Mouse (Mus musculus): Measurements from ENCODE around the gene Abat. TPM values are rescaled to one million over a fixed set of nuclear protein-coding genes. Genes with fewer than 3 reads are reported as not detected.

Abat gene
- polyA plus RNA-seq, 1 experiment from 2014 or later = 18.5 TPM

DNA sequence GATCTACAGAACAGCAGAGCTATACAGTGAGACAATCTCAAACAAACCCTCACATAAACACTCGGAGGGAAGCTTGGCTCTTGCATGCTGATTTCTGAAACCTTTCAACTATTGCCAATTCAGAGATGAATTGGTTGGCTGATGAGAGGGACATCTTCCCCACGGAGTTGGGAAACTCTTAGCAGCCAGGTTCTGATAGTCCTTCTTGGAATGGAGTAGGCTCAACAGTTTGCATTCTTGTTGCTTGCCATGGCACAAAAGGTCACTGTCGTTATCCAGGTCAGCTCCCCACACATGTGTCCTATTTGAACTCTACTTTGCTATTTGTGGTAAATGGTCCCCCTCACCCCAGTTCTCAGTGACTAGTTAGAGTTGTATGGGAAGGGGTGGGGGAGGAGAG is 12.1 kb downstream of the Abat start:
- no peak overlapping the region for H3K27ac ChIP-seq (replicated peaks; ENCODE audit: low read depth, low read length)
- H3K4me3 ChIP-seq (ENCODE audit: low read depth, low read length) = no peak overlapping the region
- H3K4me1 ChIP-seq (ENCODE audit: control insufficient read depth, insufficient read depth, low read length) = peaks cover 10% of the 10 kb centered on the region; the same call in 1 of the 2 replicates
- no peaks in the 10 kb centered on the region for H3K36me3 ChIP-seq (ENCODE audit: control insufficient read depth, insufficient read depth, low read length)
- no peak overlapping the region for H3K9ac ChIP-seq (ENCODE audit: low read length)
- H3K9me3 ChIP-seq (ENCODE audit: control insufficient read depth, low read length) = no peaks in the 10 kb centered on the region
- H3K4me2 ChIP-seq (ENCODE audit: low read depth, severe bottlenecking) = no peak overlapping the region
- no peak for ATAC-seq (ENCODE audit: insufficient number of reproducible peaks, low FRiP score, low TSS enrichment, low read depth)
- H3K27me3 ChIP-seq (ENCODE audit: control insufficient read depth, insufficient read depth, low read length) = no peaks in the 10 kb centered on the region
- DNase-seq (ENCODE audit: low spot score) = no peak
- 62% methylated on average over 3 of the region's 3 CpGs for WGBS

DNA sequence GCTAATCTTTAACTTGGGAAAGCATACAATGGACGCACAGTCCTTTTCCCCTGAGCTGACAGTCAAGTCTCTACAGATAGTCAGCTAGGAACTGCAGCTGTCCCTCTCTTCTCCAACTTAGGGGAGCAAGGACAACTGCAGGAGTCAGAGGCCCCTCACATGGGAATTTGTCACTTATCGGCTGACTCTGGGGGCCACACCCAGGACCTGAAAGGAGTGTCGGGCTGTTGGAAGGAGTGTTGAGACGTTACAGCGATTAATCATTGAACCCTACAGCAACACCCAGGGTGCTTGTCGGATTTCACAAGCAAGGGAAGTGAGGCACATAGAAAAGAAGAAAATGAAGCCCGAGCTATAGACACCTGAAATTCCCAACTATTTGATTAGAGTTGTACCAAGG is 12.6 kb downstream of the Abat start:
- no peak overlapping the region for H3K9ac ChIP-seq (ENCODE audit: low read length)
- H3K9me3 ChIP-seq (ENCODE audit: control insufficient read depth, low read length) = no peaks in the 10 kb centered on the region
- H3K4me2 ChIP-seq (ENCODE audit: low read depth, severe bottlenecking) = no peak overlapping the region
- no peak for ATAC-seq (ENCODE audit: insufficient number of reproducible peaks, low FRiP score, low TSS enrichment, low read depth)
- H3K36me3 ChIP-seq (ENCODE audit: control insufficient read depth, insufficient read depth, low read length) = no peaks in the 10 kb centered on the region
- no peak for DNase-seq (ENCODE audit: low spot score)
- no peak overlapping the region for H3K27ac ChIP-seq (replicated peaks; ENCODE audit: low read depth, low read length)
- H3K4me1 ChIP-seq (ENCODE audit: control insufficient read depth, insufficient read depth, low read length) = peaks cover 10% of the 10 kb centered on the region; the same call in 1 of the 2 replicates
- 66% methylated on average over 7 of the region's 7 CpGs for WGBS
- H3K4me3 ChIP-seq (ENCODE audit: low read depth, low read length) = no peak overlapping the region
- H3K27me3 ChIP-seq (ENCODE audit: control insufficient read depth, insufficient read depth, low read length) = no peaks in the 10 kb centered on the region

DNA sequence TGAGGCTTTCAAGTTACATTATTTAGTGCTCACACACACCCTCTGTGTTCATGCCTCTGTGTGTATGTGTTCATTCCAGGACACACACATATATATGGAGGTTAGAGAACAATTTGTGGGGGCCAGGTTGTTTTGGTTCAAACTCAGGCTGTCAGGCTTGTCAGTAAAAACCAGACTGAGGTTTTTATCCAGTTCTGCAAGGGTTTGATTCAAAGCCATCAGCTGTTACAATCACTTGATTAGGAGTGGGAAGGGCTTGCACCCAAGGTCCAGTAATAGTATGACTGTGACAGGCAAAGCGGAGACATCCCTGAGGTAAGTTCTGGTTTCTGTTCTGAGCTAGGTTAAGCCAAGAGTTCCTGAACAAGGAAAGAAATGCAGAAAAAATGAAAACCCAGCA is 16.2 kb downstream of the Abat start:
- Histone ChIP-seq H3K9ac (ENCODE audit: low read length) (no peak overlapping the region), H3K27ac (replicated peaks; ENCODE audit: low read depth, low read length) (no peak overlapping the region), H3K4me1 (ENCODE audit: control insufficient read depth, insufficient read depth, low read length) (no peaks in the 10 kb centered on the region; the same call in 1 of the 2 replicates), H3K4me2 (ENCODE audit: low read depth, severe bottlenecking) (no peak overlapping the region), H3K27me3 (ENCODE audit: control insufficient read depth, insufficient read depth, low read length) (no peaks in the 10 kb centered on the region), H3K4me3 (ENCODE audit: low read depth, low read length) (no peak overlapping the region), H3K9me3 (ENCODE audit: control insufficient read depth, low read length) (no peaks in the 10 kb centered on the region), H3K36me3 (ENCODE audit: control insufficient read depth, insufficient read depth, low read length) (no peaks in the 10 kb centered on the region)
- DNase-seq (ENCODE audit: low spot score) (no peak), ATAC-seq (ENCODE audit: insufficient number of reproducible peaks, low FRiP score, low TSS enrichment, low read depth) (no peak)
- WGBS = 96% methylated on average over 1 of the region's 1 CpGs

DNA sequence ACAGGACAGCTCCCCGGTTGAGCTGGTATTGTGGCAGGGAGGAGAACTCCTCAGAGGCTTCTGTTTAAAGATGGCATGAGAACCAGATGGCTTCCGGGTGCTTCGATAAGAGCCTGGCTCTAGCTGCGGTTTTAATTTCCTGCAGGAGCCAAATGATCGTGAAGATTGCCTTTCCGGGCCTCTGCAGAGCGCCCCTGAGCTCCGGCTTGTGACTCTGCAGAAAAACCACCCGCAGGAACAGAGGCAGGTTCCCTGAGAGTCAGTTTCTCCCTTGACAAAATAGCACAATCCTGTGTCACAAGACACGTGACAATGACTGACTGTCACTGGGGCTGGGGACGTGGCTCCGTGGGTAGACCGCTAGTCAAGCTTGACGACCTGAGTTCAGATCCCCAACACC is 16.8 kb downstream of the Abat start:
- Histone ChIP-seq H3K4me3 (ENCODE audit: low read depth, low read length) (no peak overlapping the region), H3K4me2 (ENCODE audit: low read depth, severe bottlenecking) (no peak overlapping the region), H3K27me3 (ENCODE audit: control insufficient read depth, insufficient read depth, low read length) (no peaks in the 10 kb centered on the region), H3K9ac (ENCODE audit: low read length) (no peak overlapping the region), H3K27ac (replicated peaks; ENCODE audit: low read depth, low read length) (no peak overlapping the region), H3K4me1 (ENCODE audit: control insufficient read depth, insufficient read depth, low read length) (no peaks in the 10 kb centered on the region), H3K9me3 (ENCODE audit: control insufficient read depth, low read length) (no peaks in the 10 kb centered on the region), H3K36me3 (ENCODE audit: control insufficient read depth, insufficient read depth, low read length) (no peaks in the 10 kb centered on the region)
- no peak for ATAC-seq (ENCODE audit: insufficient number of reproducible peaks, low FRiP score, low TSS enrichment, low read depth)
- 74% methylated on average over 14 of the region's 14 CpGs for WGBS
- no peak for DNase-seq (ENCODE audit: low spot score)

DNA sequence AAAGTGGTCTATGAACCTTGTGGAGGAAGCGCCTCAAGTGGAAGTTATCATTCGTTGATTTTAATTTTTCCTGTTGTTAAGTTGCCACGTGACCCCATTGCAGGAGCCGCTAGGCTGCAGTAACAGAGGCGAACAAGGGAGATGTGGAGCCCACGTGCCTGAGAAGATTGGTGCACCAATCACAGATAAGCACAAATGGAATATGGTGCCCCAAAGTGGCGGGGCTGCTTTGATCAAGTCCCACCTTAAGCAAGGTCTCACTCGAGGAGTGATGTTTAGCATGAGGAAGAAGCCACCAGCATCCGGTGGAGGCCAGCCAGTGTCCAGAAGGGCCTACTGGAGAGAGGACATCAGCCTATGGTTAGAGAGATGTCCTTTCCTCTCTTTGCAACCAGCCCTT is 19.2 kb downstream of the Abat start:
- DNase-seq (ENCODE audit: low spot score) (no peak), ATAC-seq (ENCODE audit: insufficient number of reproducible peaks, low FRiP score, low TSS enrichment, low read depth) (no peak)
- Histone ChIP-seq H3K27ac (replicated peaks; ENCODE audit: low read depth, low read length) (no peak overlapping the region), H3K4me3 (ENCODE audit: low read depth, low read length) (no peak overlapping the region), H3K4me2 (ENCODE audit: low read depth, severe bottlenecking) (no peak overlapping the region), H3K9ac (ENCODE audit: low read length) (no peak overlapping the region), H3K36me3 (ENCODE audit: control insufficient read depth, insufficient read depth, low read length) (no peaks in the 10 kb centered on the region), H3K27me3 (ENCODE audit: control insufficient read depth, insufficient read depth, low read length) (no peaks in the 10 kb centered on the region), H3K9me3 (ENCODE audit: control insufficient read depth, low read length) (no peaks in the 10 kb centered on the region), H3K4me1 (ENCODE audit: control insufficient read depth, insufficient read depth, low read length) (no peaks in the 10 kb centered on the region)
- 89% methylated on average over 9 of the region's 9 CpGs for WGBS

DNA sequence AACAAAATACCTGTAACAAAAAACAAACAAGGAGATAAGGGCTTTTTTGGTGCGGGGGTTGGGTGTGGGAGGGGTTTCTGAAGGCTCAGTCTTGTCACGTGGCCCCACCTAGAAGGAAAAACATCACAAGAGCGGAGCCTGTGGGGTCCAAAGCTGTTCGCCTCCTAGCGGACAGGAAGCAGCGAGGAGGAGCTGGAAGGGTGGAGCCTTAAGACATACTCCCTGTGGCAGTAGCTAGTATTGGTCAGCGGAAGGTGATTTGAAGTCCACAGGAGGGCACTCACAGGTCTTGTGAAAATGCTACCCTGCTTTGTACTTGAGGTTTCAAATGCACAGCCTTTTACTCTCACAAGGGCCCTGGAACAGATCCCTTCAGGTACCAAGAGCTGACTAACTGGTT is 19.7 kb downstream of the Abat start:
- Histone ChIP-seq H3K4me2 (ENCODE audit: low read depth, severe bottlenecking) (no peak overlapping the region), H3K27me3 (ENCODE audit: control insufficient read depth, insufficient read depth, low read length) (no peaks in the 10 kb centered on the region), H3K27ac (replicated peaks; ENCODE audit: low read depth, low read length) (no peak overlapping the region), H3K4me1 (ENCODE audit: control insufficient read depth, insufficient read depth, low read length) (no peaks in the 10 kb centered on the region), H3K9me3 (ENCODE audit: control insufficient read depth, low read length) (no peaks in the 10 kb centered on the region), H3K9ac (ENCODE audit: low read length) (no peak overlapping the region), H3K4me3 (ENCODE audit: low read depth, low read length) (no peak overlapping the region), H3K36me3 (ENCODE audit: control insufficient read depth, insufficient read depth, low read length) (no peaks in the 10 kb centered on the region)
- DNase-seq (ENCODE audit: low spot score) = no peak
- ATAC-seq (ENCODE audit: insufficient number of reproducible peaks, low FRiP score, low TSS enrichment, low read depth) = no peak
- WGBS = 63% methylated on average over 7 of the region's 7 CpGs

DNA sequence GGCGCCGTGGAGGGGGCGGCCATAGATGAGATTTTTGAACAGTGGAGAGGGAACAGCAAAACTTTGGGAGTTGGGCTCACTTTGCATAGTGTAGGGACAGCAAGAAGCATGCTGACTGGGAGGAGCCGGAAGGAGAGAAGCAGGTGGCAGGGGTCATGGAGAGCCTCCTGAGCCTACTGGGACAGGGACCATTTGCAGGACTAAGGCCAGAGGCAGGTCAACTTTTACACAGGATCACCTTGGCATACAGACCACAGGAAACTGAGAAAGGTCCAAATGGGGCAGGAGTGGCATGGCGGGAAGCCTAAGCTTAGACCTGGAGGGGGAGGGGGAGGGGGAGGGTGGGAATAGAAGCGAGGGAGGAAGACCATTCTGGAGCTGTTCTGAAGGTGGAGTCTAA is 20.2 kb downstream of the Abat start:
- Histone ChIP-seq H3K4me1 (ENCODE audit: control insufficient read depth, insufficient read depth, low read length) (no peaks in the 10 kb centered on the region), H3K4me2 (ENCODE audit: low read depth, severe bottlenecking) (no peak overlapping the region), H3K9ac (ENCODE audit: low read length) (no peak overlapping the region), H3K27ac (replicated peaks; ENCODE audit: low read depth, low read length) (no peak overlapping the region), H3K4me3 (ENCODE audit: low read depth, low read length) (no peak overlapping the region), H3K36me3 (ENCODE audit: control insufficient read depth, insufficient read depth, low read length) (no peaks in the 10 kb centered on the region), H3K9me3 (ENCODE audit: control insufficient read depth, low read length) (no peaks in the 10 kb centered on the region), H3K27me3 (ENCODE audit: control insufficient read depth, insufficient read depth, low read length) (no peaks in the 10 kb centered on the region)
- DNase-seq (ENCODE audit: low spot score) (no peak), ATAC-seq (ENCODE audit: insufficient number of reproducible peaks, low FRiP score, low TSS enrichment, low read depth) (no peak)
- WGBS = 89% methylated on average over 6 of the region's 6 CpGs

DNA sequence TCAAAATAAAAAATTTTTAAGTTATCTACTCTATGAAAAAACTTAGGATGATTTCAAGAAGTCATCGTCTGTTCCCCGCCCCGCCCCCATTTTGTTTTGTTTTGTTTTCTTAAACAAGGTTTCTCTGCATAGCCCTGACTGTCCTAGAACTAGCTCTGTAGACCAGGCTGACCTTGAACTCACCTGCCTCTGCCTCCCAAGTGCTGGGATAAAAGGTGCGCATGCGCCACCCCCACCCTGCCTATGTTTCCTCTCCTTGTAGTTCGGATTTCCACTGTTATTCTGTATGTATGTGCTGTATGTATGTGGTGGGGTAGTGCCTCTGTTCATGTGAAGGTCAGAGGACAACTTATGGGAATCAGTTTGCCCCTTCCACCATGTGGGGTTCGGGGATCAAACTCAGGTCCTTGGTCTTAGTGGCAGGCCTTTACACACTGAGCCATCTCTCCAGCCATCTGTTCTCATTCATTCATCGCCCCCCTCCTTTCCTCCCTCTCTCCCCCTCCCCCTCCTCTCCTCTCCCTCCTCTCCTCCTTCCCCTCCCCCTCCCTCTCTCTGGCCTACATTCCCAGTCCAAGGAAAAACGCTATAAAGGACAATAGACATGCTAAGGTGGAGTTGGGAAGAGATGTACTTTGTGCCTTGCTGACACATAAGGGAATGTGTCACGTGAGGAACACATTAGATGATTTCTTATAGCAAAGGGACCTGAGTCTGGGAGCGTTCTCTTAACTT is 21.4 kb downstream of the Abat start:
- no peaks in the 10 kb centered on the region for H3K9me3 ChIP-seq (ENCODE audit: control insufficient read depth, low read length)
- no peak for DNase-seq (ENCODE audit: low spot score)
- no peaks in the 10 kb centered on the region for H3K27me3 ChIP-seq (ENCODE audit: control insufficient read depth, insufficient read depth, low read length)
- H3K9ac ChIP-seq (ENCODE audit: low read length) = no peak overlapping the region
- no peak overlapping the region for H3K4me3 ChIP-seq (ENCODE audit: low read depth, low read length)
- no peak overlapping the region for H3K27ac ChIP-seq (replicated peaks; ENCODE audit: low read depth, low read length)
- no peak for ATAC-seq (ENCODE audit: insufficient number of reproducible peaks, low FRiP score, low TSS enrichment, low read depth)
- WGBS = 85% methylated on average over 11 of the region's 11 CpGs
- H3K4me2 ChIP-seq (ENCODE audit: low read depth, severe bottlenecking) = no peak overlapping the region
- H3K4me1 ChIP-seq (ENCODE audit: control insufficient read depth, insufficient read depth, low read length) = peaks cover 9% of the 10 kb centered on the region; the same call in 1 of the 2 replicates
- H3K36me3 ChIP-seq (ENCODE audit: control insufficient read depth, insufficient read depth, low read length) = no peaks in the 10 kb centered on the region

DNA sequence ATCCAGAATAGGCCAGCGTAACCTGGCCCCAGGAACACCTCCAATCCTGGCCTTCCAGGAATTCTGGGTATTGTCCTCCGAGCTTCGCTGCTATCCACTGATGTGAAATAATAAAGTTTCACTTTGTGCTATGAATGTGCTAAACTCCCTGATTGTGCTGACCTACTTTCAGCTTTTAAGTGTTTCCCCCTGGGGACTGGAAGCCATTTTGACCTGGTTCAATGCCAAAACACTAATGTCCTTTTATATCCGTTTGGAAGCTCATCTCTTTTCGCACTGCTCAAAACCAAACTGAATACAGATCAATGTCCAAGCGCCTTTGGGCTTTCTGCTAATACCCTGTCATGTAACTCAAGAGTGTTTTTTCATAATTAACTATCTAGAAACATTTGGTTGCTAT is 22.2 kb downstream of the Abat start:
- H3K4me2 ChIP-seq (ENCODE audit: low read depth, severe bottlenecking) = no peak overlapping the region
- DNase-seq (ENCODE audit: low spot score) (no peak), ATAC-seq (ENCODE audit: insufficient number of reproducible peaks, low FRiP score, low TSS enrichment, low read depth) (no peak)
- no peaks in the 10 kb centered on the region for H3K27me3 ChIP-seq (ENCODE audit: control insufficient read depth, insufficient read depth, low read length)
- 91% methylated on average over 6 of the region's 6 CpGs for WGBS
- H3K36me3 ChIP-seq (ENCODE audit: control insufficient read depth, insufficient read depth, low read length) = no peaks in the 10 kb centered on the region
- H3K4me3 ChIP-seq (ENCODE audit: low read depth, low read length) = no peak overlapping the region
- H3K9me3 ChIP-seq (ENCODE audit: control insufficient read depth, low read length) = no peaks in the 10 kb centered on the region
- no peak overlapping the region for H3K9ac ChIP-seq (ENCODE audit: low read length)
- no peak overlapping the region for H3K27ac ChIP-seq (replicated peaks; ENCODE audit: low read depth, low read length)
- peaks cover 9% of the 10 kb centered on the region; the same call in 1 of the 2 replicates for H3K4me1 ChIP-seq (ENCODE audit: control insufficient read depth, insufficient read depth, low read length)
